Mouse (Mus musculus): ENCODE measurements around the gene Copb2. TPM values are rescaled to one million over a fixed set of nuclear protein-coding genes. Genes with fewer than 3 reads are reported as not detected.

Gene Copb2
- total RNA-seq, 2 experiments from 2014 or later, result 90.3 to 91.9 TPM

Other genes starting within 250 kb of the Copb2 start
- 1 to 10 TPM; 3.5 to 5.8 TPM for gene Rbp1, start 140.8 kb upstream of the Copb2 start, total RNA-seq (2021)
- gene Rbp2, start 77.6 kb upstream of the Copb2 start, total RNA-seq (2021), result not detected
- gene Mrps22, start 37.9 kb downstream of the Copb2 start, total RNA-seq (2021), result 10 to 100 TPM; 30.5 to 34.0 TPM